Mouse (Mus musculus) B cell, adult 2 months (primary cell): ENCODE results near the gene Arglu1.
A peak's percentile ranks its signal among the peaks of the same experiment; 100 is the strongest.

ENCODE experiments used
- DNase-seq, 2 experiments: peaks; one replicate each; pipeline ENCODE4 v3.0.0; 2022

Gene Arglu1

GRCm38 (mm10) chr8:8690146-8691092, at the start of gene Arglu1:
Gene Arglu1 (minus strand): TSS chr8:8690521.
- peak; percentile 98 for DNase-seq

GRCm38 (mm10) chr8:8737271-8737670, 47.0 kb upstream of the Arglu1 start:
- DNase-seq: no peak

GRCm38 (mm10) chr8:8736826-8737225, 46.5 kb upstream of the Arglu1 start:
- DNase-seq: no peak

GRCm38 (mm10) chr8:8733804-8734203, 43.5 kb upstream of the Arglu1 start:
- DNase-seq: peak; percentile 34 to 42

- no peak for DNase-seq
Observed at GRCm38 (mm10) chr8:8728643-8729042, 38.3 kb upstream of the Arglu1 start.

- DNase-seq: no peak
Observed at GRCm38 (mm10) chr8:8726547-8726946, 36.2 kb upstream of the Arglu1 start.

- no peak for DNase-seq
Observed at GRCm38 (mm10) chr8:8704813-8705212, 14.5 kb upstream of the Arglu1 start.

GRCm38 (mm10) chr8:8703668-8704067, 13.3 kb upstream of the Arglu1 start:
- DNase-seq: no peak

GRCm38 (mm10) chr8:8700821-8701220, 10.5 kb upstream of the Arglu1 start:
- no peak for DNase-seq

- no peak for DNase-seq
Observed at GRCm38 (mm10) chr8:8700229-8700628, 9.9 kb upstream of the Arglu1 start.

GRCm38 (mm10) chr8:8689454-8690145, 721 bp downstream of the Arglu1 start:
- DNase-seq: peak; percentile 70 to 72

GRCm38 (mm10) chr8:8688823-8689453, 1.4 kb downstream of the Arglu1 start:
- no peak for DNase-seq

GRCm38 (mm10) chr8:8685517-8685916, 4.8 kb downstream of the Arglu1 start:
- no peak for DNase-seq

GRCm38 (mm10) chr8:8682697-8683096, 7.6 kb downstream of the Arglu1 start:
- no peak for DNase-seq

GRCm38 (mm10) chr8:8678236-8678635, 12.1 kb downstream of the Arglu1 start:
- DNase-seq: no peak

GRCm38 (mm10) chr8:8674864-8675263, 15.5 kb downstream of the Arglu1 start:
- no peak for DNase-seq

- DNase-seq: peak; percentile 88 to 89
Observed at GRCm38 (mm10) chr8:8661759-8662138, 28.6 kb downstream of the Arglu1 start.

GRCm38 (mm10) chr8:8661103-8661758, 29.1 kb downstream of the Arglu1 start, which contains the start of gene Efnb2:
Gene Efnb2 (minus strand): TSS chr8:8661242.
- DNase-seq: peak; percentile 89 to 90

GRCm38 (mm10) chr8:8660307-8661098, 29.8 kb downstream of the Arglu1 start:
- DNase-seq: peak in 1 of 2 experiments; percentile 27

- peak; percentile 27 to 41 for DNase-seq
Observed at GRCm38 (mm10) chr8:8659503-8660306, 30.6 kb downstream of the Arglu1 start.
